In genomic region chr5:64866331-64867050, GRCm38 (mm10) we compare ENCODE assay signal across 9 mouse cellular contexts.
DNase-seq lines count a peak whose midpoint lies in the region; ATAC-seq lines count a peak whose summit lies in the region.
"Had no signal": no experiment of that assay in that cellular context is flagged by ENCODE, and none has a peak within 500 bp of the region (broad histone marks: within the 10 kb centered on the region; RNA-seq: fewer than 3 reads in every experiment).

No protein-coding gene starts in this region.

- no peaks in the 10 kb centered on the region for H3K27me3 ChIP-seq in intestine, embryonic 16.5 days (replicated peaks; ENCODE audit: control insufficient read depth, insufficient read depth, low read length)
- H3K27me3 ChIP-seq: neural tube, embryonic 13.5 days had no signal

- H3K27ac ChIP-seq in intestine, embryonic 16.5 days (ENCODE audit: low read length), result peak overlapping the region; percentile 90
- H3K27ac ChIP-seq: neural tube, embryonic 13.5 days had no signal

- H3K4me1 ChIP-seq in intestine, embryonic 16.5 days (ENCODE audit: control insufficient read depth, insufficient read depth, low read length), result peaks cover 32% of the 10 kb centered on the region

- no peak overlapping the region for H3K4me2 ChIP-seq in intestine, embryonic 16.5 days (ENCODE audit: low read depth, low read length)
- H3K4me2 ChIP-seq: neural tube, embryonic 13.5 days had no signal

- no peak overlapping the region for H3K4me3 ChIP-seq in intestine, embryonic 16.5 days (ENCODE audit: low read length)
- H3K4me3 ChIP-seq: neural tube, embryonic 13.5 days had no signal

- no peaks in the 10 kb centered on the region for H3K36me3 ChIP-seq in intestine, embryonic 16.5 days (ENCODE audit: control insufficient read depth, insufficient read depth, low read length)
- H3K36me3 ChIP-seq: neural tube, embryonic 13.5 days had no signal

- 0 out of 2 replicates have a peak overlapping the region, but pooled peaks have one; percentile 15 for H3K9ac ChIP-seq in intestine, embryonic 16.5 days (ENCODE audit: low read depth, low read length)
- H3K9ac ChIP-seq: neural tube, embryonic 13.5 days had no signal

- no peaks in the 10 kb centered on the region for H3K9me3 ChIP-seq in intestine, embryonic 16.5 days (ENCODE audit: control insufficient read depth, low read length)
- H3K9me3 ChIP-seq: neural tube, embryonic 13.5 days had no signal

- 35% methylated on average over 5 of the region's 5 CpGs for WGBS in intestine, embryonic 16.5 days

- ATAC-seq in intestine, embryonic 16.5 days, result no peak

- DNase-seq in urinary bladder, adult 18-20 months (ENCODE audit: low spot score in 2 of 2), result peak; percentile 68
- DNase-seq in urinary bladder, adult 2 months (ENCODE audit: low spot score), result no peak
- DNase-seq in cerebellum, postnatal 36 days, result peak; percentile 73 to 75
- DNase-seq in gastrocnemius, adult 8-10 months (ENCODE audit: low spot score in 2 of 2), result peak; percentile 61 to 65
- DNase-seq in left cerebral cortex, postnatal 4 days, result peak; percentile 89
- peak; percentile 74 for DNase-seq in ovary, postnatal 14 days (ENCODE audit: low spot score)
- DNase-seq in thymus, postnatal 10 days (ENCODE audit: low spot score in 2 of 2), result peak; percentile 48 to 75

- intact Hi-C loops in left cerebral cortex, postnatal 4 days (cut with DNase I), result no loop called here
